Mouse (Mus musculus): ENCODE measurements around the gene Csad.
"Not testable (repeated sequence)": the region's sequence is repeated elsewhere in the genome, so short reads cannot be mapped to it uniquely, and the experiment has no call there.

Gene Csad

GRCm38 (mm10) chr15:102165468-102166100, 38.9 kb downstream of the Csad start:
- in situ Hi-C loops (cut with MboI, MseI) = no loop called here

- in situ Hi-C loops (cut with MboI, MseI) = no loop called here
Observed at GRCm38 (mm10) chr15:102163900-102164693, 40.4 kb downstream of the Csad start.

GRCm38 (mm10) chr15:102160415-102161060, 44.0 kb downstream of the Csad start:
- in situ Hi-C loops (cut with MboI, MseI) = no loop called here

- in situ Hi-C loops (cut with MboI, MseI) = no loop called here
Observed at GRCm38 (mm10) chr15:102156836-102157235, 47.7 kb downstream of the Csad start.

GRCm38 (mm10) chr15:102155006-102155405, 49.5 kb downstream of the Csad start:
- in situ Hi-C loops (cut with MboI, MseI) = not testable (repeated sequence)

DNA sequence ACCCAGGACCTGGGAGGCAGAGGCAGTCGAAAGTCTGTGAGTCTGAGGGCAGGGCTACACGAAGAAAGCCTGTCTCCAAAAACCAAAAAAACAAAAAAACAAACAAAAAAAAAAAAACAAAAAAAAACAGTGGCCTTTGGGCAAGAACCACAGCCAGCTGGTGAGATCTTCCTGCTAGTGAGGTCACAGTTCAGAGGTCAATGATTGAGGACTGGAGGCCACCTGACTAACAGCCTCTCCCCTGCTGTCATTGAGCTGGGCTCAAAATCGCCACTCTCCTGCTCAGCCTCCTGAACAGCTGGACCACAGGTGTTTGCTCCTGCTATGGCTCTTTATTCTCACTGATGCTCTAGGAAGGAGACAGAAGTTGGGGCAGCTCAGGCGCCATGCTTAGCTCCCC, 51.9 kb downstream of the Csad start:
- in situ Hi-C loops (cut with MboI, MseI) = no loop called here

GRCm38 (mm10) chr15:102150301-102151135, 54.0 kb downstream of the Csad start, which contains the start of gene Soat2:
Gene Soat2, plus strand, starts transcription at chr15:102150526.
- in situ Hi-C loops (cut with MboI, MseI) = no loop called here

DNA sequence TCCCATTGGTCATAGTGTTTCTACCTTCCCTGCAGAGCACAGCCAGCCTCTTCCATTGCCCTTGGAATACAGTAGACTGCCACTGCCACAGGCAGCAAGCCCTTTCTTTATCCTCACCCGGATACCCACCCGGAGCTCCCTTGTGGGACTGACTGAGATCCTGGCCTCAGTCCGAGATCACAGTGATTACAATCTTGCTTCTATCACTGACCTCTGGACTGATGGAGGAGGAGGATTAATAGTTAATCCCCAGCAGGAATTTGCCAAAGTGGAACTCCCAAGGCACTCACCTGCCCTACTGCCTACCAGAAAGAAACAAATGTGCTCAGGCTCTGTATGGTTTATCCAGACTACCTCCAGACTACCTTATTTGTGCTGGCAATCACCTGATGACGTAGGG, 55.0 kb downstream of the Csad start:
- in situ Hi-C loops (cut with MboI, MseI) = no loop called here

- in situ Hi-C loops (cut with MboI, MseI) = no loop called here
Observed at GRCm38 (mm10) chr15:102147674-102148402, 56.7 kb downstream of the Csad start.

- in situ Hi-C loops (cut with MboI, MseI) = no loop called here
Observed at GRCm38 (mm10) chr15:102146882-102147281, 57.6 kb downstream of the Csad start.

DNA sequence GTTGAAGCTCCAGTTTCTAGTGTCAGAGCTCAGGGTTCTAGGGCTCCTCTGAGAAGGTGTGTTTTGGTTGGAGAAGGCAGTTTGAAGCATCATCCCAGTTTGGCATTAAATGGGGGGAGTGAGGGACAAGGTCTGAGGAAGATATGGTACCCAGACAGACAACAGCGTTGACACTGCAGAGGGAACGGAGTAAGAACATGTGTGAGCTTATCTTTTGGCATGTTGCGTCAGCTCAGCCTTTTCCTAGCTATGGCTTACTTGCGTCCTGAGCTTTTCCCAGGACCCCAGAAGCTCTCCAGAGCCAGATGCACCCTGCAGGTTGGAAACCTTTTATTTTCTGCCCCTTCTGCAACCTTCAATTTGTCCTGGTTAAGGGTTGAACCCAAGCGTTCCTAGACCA, 58.4 kb downstream of the Csad start:
- in situ Hi-C loops (cut with MboI, MseI) = no loop called here

DNA sequence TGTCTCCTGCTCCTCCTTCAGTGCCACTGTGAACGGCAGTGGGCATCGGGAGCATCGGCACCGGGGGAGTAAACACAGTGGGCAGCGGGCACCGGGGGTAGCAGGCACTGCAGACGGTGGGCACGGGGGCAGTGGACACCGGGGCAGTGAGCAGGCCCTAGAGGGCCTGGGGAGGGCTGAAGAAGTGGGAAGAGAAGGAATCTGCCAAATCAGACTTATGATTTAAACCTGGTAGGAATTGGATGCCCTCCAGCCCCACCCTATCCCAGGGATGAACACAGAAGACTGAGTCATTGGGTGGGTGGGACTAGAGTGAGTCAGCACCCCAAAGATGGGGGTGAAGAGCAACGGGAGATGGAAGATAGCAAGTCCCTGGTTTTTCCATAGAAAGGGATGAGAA, 59.2 kb downstream of the Csad start:
- in situ Hi-C loops (cut with MboI, MseI) = no loop called here

DNA sequence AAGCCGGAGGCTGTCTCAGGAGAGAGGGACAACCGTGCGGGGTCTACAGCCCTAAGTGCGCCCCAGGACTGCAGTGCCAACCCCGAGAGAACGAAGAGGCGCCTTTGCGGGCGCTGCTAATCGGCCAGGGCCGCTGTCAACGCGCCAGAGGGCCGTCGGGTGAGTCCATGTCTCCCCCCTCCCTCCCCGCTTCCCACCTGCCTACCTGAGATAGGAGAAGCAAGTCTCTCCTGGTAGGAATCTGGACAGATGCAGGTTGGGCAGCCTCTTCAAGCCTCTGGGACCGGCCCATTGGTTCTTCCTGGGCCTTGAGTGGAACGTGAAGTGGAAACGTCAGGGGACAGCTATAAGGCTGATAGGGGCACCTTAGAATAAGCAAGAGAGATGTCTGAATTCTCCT, 59.8 kb downstream of the Csad start:
- in situ Hi-C loops (cut with MboI, MseI) = no loop called here

- in situ Hi-C loops (cut with MboI, MseI) = no loop called here
Observed at GRCm38 (mm10) chr15:102144274-102144711, 60.2 kb downstream of the Csad start, which contains the start of gene Igfbp6. Gene Igfbp6, plus strand, starts transcription at chr15:102144362.

DNA sequence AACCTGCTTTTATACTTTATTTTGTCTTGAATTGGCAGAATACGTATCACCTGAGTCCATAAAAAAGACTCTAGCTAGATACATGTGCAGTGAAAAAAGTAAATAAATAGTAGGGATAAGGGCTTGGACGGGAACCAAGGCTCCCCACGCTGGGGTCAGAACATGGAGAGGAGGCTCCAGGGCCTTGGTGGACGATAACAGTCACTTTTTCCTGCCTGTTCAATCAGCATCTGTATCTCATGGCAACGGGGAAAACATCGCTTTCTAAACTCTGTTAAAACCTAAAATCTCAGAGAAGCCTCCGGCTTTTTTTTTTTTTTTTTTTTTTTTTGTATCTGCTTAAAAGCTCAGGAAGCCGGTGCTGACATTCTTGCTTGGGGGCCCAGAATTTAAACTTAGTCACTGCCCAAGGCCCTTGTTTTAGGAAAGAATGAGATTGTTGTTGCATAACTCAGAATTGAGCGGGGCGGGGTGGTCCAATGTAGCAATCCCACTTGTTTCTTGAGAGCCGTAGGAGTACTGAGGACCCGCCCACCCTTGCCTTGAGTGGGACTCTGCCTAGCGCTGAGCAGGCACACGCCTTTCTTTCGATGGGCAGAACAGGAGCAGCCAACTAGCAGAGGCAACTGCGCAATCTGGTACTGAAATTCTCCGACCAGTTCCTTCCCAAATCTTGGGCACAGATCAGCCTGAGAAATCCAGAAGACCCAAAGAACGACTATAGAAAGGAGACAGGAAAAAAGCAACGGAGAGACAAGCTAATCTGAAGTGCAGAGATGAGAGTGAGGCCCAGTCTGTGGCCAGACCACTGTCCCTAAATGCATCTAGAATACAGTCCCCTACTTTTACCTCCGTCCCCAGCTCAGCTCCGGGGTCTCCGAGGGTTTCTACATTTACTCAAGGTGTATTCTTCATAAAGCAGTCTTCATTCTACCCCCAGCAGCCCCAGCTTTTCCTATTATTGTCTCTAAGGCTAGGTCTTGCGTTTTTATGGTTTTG, 61.3 kb downstream of the Csad start:
- in situ Hi-C loops (cut with MboI, MseI) = no loop called here

- in situ Hi-C loops (cut with MboI, MseI) = no loop called here
Observed at GRCm38 (mm10) chr15:102141120-102141519, 63.4 kb downstream of the Csad start.

DNA sequence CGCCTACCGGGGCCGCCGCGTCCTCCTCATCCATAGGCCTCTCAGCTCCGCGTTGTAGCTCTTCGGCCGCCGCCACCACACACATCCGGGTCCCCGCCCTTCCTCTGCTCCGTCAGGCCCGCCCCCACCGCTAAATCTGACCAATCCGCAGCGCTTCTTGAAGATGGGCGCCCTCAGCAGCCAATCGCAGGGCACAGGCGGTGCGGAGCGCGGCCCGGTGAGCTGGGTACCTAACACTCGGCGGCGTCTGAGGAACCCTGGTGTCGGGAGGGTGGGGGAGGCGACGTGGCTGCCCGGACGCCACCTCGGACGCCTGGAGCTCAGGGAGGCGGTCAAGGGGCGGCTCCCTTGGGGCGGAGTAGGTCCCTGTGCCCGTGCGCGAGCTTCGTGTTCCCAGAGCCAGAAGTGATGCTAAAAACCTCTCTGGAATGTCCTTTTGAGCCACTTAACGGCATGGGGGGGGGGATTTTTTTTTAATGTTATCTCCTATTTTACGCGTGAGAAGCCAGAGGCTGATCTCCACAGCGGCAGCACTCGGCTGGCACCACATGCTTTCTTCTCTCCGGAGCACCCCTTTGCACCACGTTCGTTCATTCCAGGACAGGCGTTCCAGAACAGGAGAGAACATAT, 68.3 kb downstream of the Csad start, which contains the start of gene Spryd3:
Gene Spryd3 (minus strand): TSS at position 106 of the 630 bp plus-strand sequence.
- in situ Hi-C loops (cut with MboI, MseI) = no loop called here

GRCm38 (mm10) chr15:102135522-102136128, 68.9 kb downstream of the Csad start:
- in situ Hi-C loops (cut with MboI, MseI) = no loop called here

DNA sequence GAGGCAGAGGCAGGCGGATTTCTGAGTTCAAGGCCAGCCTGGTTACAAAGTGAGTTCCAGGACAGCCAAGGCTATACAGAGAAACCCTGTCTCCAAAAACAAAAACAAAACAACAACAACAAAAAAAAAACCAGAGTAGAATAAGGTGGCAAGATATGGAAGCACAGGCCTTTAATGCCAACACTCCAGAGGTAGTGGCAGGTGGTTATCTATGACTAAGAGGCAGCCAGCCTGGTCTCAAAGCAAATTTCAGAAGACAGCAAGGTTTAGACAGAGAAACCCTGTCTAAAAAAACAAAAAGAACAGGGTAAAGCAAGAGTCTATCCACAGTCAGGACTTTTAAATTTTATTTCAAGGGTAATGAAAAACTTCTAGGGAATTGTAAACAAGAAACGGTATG, 69.8 kb downstream of the Csad start:
- in situ Hi-C loops (cut with MboI, MseI) = no loop called here

All from T-helper 17 cell (primary cell).